Mouse (Mus musculus) frontal cortex, postnatal 36 days (tissue): ENCODE results near the gene Plxnb1.

Source experiments
- DNase-seq, 2 experiments: peaks; one replicate each; pipeline ENCODE4 v3.0.0; 2022; ENCODE audit warnings: low spot score in 2 of 2

Gene Plxnb1

DNA sequence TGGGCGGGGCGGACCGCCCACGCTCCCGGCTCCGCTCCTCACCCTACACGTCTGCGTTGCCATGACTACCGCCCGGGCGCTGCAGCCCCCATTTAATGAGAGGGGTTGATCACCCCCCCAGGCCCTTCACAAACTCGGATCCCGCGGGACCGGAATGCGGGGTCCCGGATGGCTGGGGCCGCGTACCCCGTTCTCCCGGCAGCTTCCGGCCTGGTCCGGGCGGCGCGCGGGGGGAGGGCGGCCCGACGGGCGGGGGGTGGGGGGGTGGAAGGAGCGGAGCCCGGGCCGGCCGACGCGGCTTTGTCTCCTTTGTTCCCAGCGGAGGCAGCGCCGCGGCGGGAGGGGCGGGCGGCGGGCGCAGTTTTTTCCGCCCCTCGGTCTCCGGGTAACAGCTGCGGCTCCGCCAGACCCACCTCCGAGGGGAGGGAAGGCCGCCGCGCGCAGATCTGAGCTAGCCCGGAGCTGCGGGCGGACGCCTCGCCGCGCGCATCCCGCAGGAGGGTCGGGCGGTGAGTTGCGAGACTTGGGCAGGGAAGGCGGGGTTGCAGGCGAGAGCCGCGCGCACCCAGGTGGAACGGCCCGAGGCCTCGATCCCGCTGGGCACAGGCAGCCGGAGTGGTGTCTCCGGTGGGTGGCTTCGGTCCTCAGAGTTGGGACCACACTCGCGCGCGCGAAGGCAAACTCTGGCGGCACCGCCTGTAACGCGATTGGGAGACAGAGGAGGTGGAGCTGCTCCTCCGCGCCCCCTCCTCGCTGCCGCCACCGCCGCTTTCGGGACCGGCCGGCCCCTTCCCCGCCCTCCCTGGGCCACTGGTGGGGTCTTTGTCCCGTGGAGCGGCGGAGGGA is at the start of gene Plxnb1:
Plxnb1 (plus strand) TSS at position 253 of the 846 bp plus-strand sequence.
- peak; percentile 60 to 67 for DNase-seq

DNA sequence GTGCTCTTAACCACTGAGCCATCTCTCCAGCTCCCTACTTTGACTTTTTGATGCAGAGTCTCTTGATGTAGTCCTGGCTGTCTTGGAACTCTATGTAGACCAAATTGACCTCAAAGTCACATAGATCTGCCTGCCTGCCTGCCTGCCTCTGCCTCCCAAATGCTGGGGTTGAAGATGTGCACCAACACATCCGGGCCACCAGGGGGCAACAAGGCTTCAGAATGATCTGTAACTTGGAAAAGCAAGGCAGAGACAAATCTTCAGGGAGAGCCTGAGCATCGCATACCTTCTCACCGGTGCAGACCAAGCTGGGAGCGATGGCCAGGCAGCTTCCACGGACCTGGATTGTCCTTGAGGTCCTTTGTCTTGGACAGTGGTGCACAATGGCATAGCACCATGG is 48.9 kb upstream of the Plxnb1 start:
- DNase-seq = peak in 1 of 2 experiments; percentile 16

DNA sequence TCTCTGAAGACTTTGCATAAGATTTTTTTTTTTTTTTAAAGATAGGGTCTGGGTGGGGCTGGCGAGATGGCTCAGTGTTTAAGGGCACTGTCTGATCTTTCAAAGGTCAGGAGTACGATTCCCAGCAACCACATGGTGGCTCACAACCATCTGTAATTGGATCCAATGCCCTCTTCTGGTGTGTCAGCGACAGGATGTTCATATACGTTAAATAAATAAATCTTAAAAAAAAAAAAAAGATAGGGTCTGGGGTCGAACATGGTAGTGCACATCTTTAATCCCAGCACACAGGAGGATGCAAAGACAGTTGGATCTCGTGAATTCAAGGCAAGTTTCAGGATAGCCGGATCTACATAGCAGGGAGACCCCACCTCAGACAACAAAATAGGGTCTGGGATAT is 45.9 kb upstream of the Plxnb1 start:
- DNase-seq = no peak

DNA sequence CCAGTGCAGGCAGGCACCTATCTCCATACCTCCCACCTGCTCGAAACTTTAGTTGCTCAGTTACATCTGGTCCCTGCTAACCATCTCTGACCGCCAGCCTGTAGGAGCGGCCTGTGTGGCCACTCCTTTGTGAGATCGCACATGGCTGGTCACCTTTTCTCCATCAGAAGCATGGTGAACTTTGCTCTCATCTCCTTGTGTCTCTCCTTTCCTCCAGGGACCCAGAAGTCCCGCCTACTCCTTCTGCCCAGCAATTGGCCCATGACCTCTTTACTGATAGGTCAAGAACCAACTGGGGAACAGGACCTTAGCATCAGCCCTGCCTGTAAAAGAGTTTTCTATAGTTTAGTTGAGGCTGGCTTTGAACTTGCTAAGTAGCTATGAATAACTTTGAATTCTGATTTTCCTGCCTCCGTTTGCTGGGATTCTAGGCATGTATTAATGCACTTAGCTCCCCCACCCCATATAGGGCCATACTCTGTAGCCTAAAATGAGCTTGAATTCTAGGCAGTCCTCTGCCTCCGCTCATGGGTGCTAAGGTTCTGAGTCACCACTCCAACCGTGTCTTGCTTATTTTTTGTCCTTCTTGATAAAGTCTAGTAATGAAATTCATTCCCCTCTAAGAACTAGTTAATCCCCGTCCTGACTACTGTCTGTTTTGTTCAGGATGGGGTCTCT is 45.1 kb upstream of the Plxnb1 start:
- no peak for DNase-seq

GRCm38 (mm10) chr9:109050674-109050997 is 44.6 kb upstream of the Plxnb1 start:
- DNase-seq = no peak

DNA sequence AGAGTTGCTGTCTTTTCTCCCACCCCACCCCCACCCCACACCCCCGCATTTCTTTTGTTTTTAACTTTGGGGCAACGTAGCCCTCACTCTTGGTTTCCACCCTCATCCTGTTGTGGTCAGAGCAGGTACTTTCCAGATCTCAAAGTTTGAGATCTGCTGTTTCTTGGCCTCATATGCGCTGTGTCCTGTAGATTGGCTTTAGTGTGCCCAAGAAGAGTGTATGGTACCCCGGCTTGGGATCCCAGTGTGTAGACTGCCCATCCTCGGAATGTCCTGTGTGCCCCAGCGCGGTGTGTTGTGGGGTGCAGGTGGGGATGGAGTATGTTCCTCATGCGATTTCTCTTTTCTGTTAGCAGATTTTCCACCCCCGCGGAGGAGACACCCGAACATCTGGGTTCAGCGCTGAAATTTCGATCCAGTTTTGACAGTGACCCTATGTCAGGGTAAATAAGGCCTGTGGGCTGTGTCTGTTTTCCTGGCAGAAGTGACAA is 44.1 kb upstream of the Plxnb1 start:
- DNase-seq = no peak

DNA sequence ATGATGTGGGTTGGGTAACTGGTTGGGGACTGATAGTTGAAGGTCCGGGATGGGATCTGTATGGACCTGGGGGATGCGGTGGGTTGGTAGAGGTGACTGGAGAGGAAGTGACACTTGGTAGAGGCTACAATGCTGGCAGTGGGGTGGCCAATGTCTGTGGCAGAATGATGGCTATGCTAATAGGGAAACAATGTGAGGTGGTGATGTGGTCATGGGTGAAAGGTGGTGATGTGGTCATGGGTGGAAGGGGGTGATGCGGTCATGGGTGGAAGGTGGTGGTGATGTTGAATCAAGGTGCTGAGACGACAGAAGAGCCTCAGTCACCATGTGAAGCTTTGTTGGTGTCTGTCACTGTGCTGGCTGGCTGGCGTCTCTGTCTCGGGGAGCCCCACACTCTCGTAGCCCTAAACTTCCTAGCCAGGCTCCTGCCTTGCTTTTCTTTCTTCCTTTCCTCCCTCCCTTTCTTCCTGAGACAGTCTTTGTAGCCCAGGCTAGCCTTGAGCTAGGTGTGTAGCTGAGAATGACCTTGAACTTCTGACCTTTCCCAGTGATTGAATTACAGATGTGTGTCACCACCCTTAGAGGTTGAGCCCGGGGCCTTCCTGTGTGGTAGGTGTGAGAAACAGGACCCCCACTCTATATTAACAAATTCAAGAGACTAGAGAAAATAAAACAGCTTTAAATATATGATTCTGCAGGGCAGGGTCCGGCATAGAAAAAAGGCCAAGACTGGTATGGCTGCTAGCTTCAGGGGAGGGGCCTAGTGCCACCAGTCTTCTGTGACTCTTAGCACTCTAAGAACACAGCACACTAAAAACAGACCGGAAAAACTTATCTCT is 43.3 kb upstream of the Plxnb1 start:
- no peak for DNase-seq

DNA sequence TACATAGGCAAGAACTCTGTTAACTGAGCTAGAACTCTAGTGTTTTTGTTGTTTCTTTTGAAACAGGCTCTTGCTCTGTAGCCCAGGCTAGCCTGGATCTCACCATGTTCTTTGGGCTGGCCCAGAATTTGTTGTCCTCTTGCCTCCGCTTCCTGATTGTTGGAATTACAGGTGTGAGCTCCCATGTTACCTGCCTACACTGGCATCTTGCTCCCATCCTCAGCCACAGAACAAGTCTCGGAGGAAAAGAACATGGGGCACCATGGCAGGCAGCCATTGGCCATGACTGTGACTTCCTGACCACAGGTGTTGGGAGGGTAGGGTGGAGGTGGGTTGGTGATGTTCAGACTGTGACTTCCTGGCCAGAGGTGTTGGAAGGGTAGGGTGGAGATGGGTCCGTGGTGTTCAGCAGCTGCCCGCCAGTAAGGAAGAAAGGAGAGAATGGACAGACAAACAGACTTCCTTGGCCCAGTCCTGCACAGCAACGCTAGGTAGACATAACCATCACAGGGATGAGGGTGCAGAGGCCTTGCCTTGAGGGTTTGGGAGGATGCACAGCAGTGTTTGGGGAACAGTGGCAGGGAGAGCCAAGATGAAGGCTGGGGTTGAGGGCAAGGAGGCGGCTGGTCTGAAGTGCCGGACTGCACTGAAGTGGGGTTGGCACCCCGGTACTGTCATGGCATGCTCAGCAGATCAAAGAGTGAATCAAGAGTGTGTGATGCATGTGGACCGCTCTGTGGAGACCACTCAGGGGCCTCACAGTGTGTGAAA is 42.5 kb upstream of the Plxnb1 start:
- no peak for DNase-seq

GRCm38 (mm10) chr9:109053366-109053765 is 41.8 kb upstream of the Plxnb1 start:
- DNase-seq = no peak

DNA sequence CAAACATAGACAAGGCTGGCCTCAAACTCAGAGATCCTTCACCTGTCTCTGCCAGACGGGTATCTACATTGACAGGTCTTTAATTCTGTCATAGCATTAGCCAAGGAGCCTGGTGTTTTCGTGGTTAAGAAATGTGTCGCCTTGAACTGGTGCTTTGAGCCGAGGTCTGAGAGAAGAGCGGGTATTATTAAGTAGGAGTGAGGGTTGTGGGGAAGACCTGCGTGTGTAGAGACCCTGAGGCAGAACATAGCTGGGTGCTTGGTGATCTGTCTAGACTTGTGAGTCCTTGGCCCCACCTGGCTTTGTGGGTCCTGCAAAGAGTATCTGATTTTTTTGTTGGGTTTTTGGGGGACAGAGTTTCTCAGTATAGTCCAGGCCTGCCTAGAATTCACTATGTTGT is 41.3 kb upstream of the Plxnb1 start:
- no peak for DNase-seq

DNA sequence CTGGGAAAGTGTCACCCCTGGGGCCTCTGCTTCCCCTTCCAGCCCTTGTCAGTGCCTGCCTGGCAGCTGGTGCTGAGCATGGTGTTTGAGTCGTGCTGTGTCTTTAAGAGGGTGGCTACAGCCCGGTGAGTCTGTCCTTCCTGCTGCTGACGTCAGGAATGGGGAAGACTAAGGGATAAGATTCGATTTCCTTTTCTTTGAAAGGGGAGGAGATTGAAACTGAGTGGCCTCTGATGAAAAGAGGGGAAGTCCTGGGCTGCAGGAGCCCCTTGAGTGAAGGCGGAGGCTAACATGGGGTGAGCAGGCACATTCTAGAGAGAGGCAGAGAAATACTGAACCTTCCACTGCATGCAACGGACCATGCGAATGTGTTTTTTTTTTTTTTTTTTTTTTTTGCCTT is 40.5 kb upstream of the Plxnb1 start:
- peak; percentile 75 to 86 for DNase-seq

GRCm38 (mm10) chr9:109055271-109056030 is 39.7 kb upstream of the Plxnb1 start:
- peak; percentile 21 to 33 for DNase-seq

- no peak for DNase-seq
These were observed 39.0 kb upstream of the Plxnb1 start for GRCm38 (mm10) chr9:109056081-109056690.

DNA sequence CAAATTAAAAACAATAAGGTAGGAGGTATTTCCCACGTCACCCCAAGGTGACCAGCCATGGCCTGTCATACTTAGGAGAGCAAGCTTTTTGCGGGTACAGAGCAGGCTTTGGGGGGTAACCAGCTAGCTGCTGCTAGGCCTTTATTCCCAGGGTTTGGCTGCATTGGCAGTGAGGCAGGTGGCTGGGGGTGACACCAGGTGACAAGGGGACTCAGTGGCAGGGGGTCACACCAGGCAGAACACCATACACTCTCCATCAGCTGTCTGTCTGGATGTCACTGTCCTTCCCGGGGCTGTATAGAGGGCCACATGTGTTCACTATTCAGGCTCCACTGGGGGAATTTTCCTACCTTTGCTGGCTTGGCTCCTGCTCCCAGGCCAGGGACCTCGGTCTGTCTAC is 38.3 kb upstream of the Plxnb1 start:
- no peak for DNase-seq

DNA sequence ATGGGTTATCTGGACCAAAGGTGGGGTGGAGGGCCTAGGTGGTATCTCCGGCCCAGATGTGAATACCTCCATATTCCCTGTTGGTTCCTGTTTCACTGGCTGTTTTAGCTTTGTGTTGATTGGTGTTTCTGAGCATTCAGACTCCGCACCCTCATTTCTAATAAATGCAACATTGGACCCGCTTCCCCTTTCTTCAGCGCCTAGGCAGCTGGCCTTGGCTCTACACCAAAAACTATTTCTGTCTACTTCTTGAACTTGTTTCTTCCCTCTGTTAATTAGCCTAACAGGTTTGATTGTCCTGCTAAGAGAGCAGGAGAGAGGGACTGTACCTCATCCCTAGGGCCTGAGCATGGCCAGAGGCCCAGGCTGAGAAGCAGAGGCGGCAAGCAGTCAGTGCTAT is 37.6 kb upstream of the Plxnb1 start:
- no peak for DNase-seq

GRCm38 (mm10) chr9:109058006-109058765 is 37.0 kb upstream of the Plxnb1 start:
- no peak for DNase-seq

GRCm38 (mm10) chr9:109059136-109059903 is 35.9 kb upstream of the Plxnb1 start, which contains the start of gene Trex1:
Trex1 (minus strand) TSS chr9:109059734.
- peak; percentile 86 to 91 for DNase-seq

GRCm38 (mm10) chr9:109060184-109060897 is 34.8 kb upstream of the Plxnb1 start:
- DNase-seq = no peak
